31 mouse cellular contexts compared by ENCODE assay signal in the genomic region with DNA sequence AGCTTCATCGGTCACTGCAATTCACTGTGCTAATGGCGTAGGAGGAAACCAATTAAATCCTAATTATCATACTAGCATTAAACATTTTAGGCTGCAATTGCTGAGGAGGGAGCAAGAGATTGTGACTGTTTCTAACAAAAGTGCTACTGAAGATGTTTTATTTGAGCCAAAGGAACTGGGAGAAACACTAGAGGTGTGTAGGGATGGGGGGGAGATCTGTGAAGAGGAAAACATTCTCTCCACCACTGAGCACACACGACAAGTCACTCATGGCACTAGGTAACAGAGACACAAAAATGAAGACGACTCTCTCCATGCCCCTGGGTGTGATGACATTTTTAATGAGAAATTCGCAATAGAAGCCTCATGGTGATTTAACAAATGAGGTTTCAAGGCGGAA.
"Had no signal": no experiment of that assay in that cellular context is flagged by ENCODE, and none has a peak within 500 bp of the region (broad histone marks: within the 10 kb centered on the region; RNA-seq: fewer than 3 reads in every experiment).

No protein-coding gene starts in this region.

- H3K4me1 ChIP-seq: liver, embryonic 12.5 days; liver, embryonic 13.5 days; liver, embryonic 15.5 days; lung, embryonic 15.5 days; megakaryocyte, embryonic 14.5 days had no signal

- H3K27ac ChIP-seq: left cerebral cortex, adult 2 months; limb, embryonic 10.5 days; limb, embryonic 12.5 days; limb, embryonic 13.5 days; limb, embryonic 15.5 days; liver, embryonic 12.5 days; liver, embryonic 13.5 days; liver, embryonic 14.5 days; liver, embryonic 15.5 days; lung, embryonic 15.5 days; macrophage; midbrain, embryonic 10.5 days; midbrain, embryonic 12.5 days; midbrain, embryonic 13.5 days; midbrain, embryonic 15.5 days had no signal

- DNase-seq: left cerebral cortex, postnatal 4 days; liver; liver, embryonic 13.5 days; liver, postnatal 0 days; lung, adult 18-20 months; lung, adult 2 months; lung, postnatal 10 days; lung, postnatal 14 days; lung, postnatal 36 days; lung, postnatal 4 days; midbrain, embryonic 14.5 days had no signal

- H3K36me3 ChIP-seq: limb, embryonic 10.5 days; limb, embryonic 12.5 days; limb, embryonic 13.5 days; limb, embryonic 15.5 days; liver, embryonic 12.5 days; liver, embryonic 13.5 days; liver, embryonic 15.5 days; lung, embryonic 15.5 days; midbrain, embryonic 10.5 days; midbrain, embryonic 12.5 days; midbrain, embryonic 13.5 days; midbrain, embryonic 15.5 days had no signal

- H3K4me3 ChIP-seq: left cerebral cortex, adult 2 months; limb, embryonic 10.5 days; limb, embryonic 12.5 days; limb, embryonic 13.5 days; limb, embryonic 15.5 days; liver, embryonic 12.5 days; liver, embryonic 13.5 days; liver, embryonic 15.5 days; lung, embryonic 15.5 days; megakaryocyte, embryonic 14.5 days; midbrain, embryonic 10.5 days; midbrain, embryonic 12.5 days; midbrain, embryonic 13.5 days; midbrain, embryonic 15.5 days; myocyte had no signal

- H3K4me2 ChIP-seq: limb, embryonic 12.5 days; limb, embryonic 13.5 days; limb, embryonic 15.5 days; liver, embryonic 11.5 days; liver, embryonic 12.5 days; liver, embryonic 13.5 days; liver, embryonic 15.5 days; lung, embryonic 14.5 days; lung, embryonic 15.5 days; midbrain, embryonic 12.5 days; midbrain, embryonic 13.5 days; midbrain, embryonic 15.5 days had no signal

- H3K27me3 ChIP-seq: lung, embryonic 15.5 days; midbrain, embryonic 15.5 days had no signal

- ATAC-seq: liver, embryonic 12.5 days; liver, postnatal 0 days; lung, postnatal 0 days; midbrain, embryonic 13.5 days; midbrain, embryonic 15.5 days; midbrain, embryonic 16.5 days had no signal

- H3K9ac ChIP-seq: limb, embryonic 12.5 days; limb, embryonic 13.5 days; limb, embryonic 15.5 days; liver, embryonic 12.5 days; liver, embryonic 13.5 days; liver, embryonic 14.5 days; liver, embryonic 15.5 days; liver, postnatal 0 days; lung, embryonic 14.5 days; lung, embryonic 15.5 days; midbrain, embryonic 12.5 days; midbrain, embryonic 13.5 days; midbrain, embryonic 15.5 days had no signal

- H3K9me3 ChIP-seq: limb, embryonic 10.5 days; limb, embryonic 12.5 days; limb, embryonic 13.5 days; limb, embryonic 15.5 days; liver, embryonic 12.5 days; liver, embryonic 13.5 days; liver, embryonic 15.5 days; lung, embryonic 15.5 days; megakaryocyte, embryonic 14.5 days; midbrain, embryonic 10.5 days; midbrain, embryonic 12.5 days; midbrain, embryonic 13.5 days; midbrain, embryonic 15.5 days had no signal
